In genomic region chr16:43701765-43702504, GRCm38 (mm10) we compare ENCODE assay signal across 11 mouse cellular contexts. TPM values are rescaled to one million over a fixed set of nuclear protein-coding genes. Genes with fewer than 3 reads are reported as not detected.
DNase-seq lines count a peak whose midpoint lies in the region; ATAC-seq lines count a peak whose summit lies in the region.
"Had no signal": no experiment of that assay in that cellular context is flagged by ENCODE, and none has a peak within 500 bp of the region (broad histone marks: within the 10 kb centered on the region; RNA-seq: fewer than 3 reads in every experiment).

No protein-coding gene starts in this region.

- 81% methylated on average over 14 of the region's 14 CpGs for WGBS in forebrain, embryonic 15.5 days
- 81% methylated on average over 14 of the region's 14 CpGs for WGBS in forebrain, embryonic 11.5 days
- 35% methylated on average over 14 of the region's 14 CpGs for WGBS in heart, embryonic 11.5 days (ENCODE audit: insufficient replicate concordance)

- no peak overlapping the region for H3K27ac ChIP-seq in forebrain, embryonic 15.5 days (replicated peaks)
- H3K27ac ChIP-seq in forebrain, embryonic 11.5 days (ENCODE audit: low read depth, low read length), result no peak overlapping the region
- peak overlapping the region; percentile 71 for H3K27ac ChIP-seq in heart, embryonic 11.5 days (ENCODE audit: low read depth, low read length)
- H3K27ac ChIP-seq: lung, embryonic 15.5 days had no signal

- H3K27me3 ChIP-seq in forebrain, embryonic 15.5 days, result no peaks in the 10 kb centered on the region
- H3K27me3 ChIP-seq in forebrain, embryonic 11.5 days (ENCODE audit: control insufficient read depth, insufficient read depth, low read length), result no peaks in the 10 kb centered on the region
- no peaks in the 10 kb centered on the region for H3K27me3 ChIP-seq in heart, embryonic 11.5 days (ENCODE audit: control insufficient read depth, insufficient read depth, low read length)
- H3K27me3 ChIP-seq: CH12.LX; lung, embryonic 15.5 days had no signal

- H3K4me2 ChIP-seq in forebrain, embryonic 15.5 days (replicated peaks), result no peak overlapping the region
- no peak overlapping the region for H3K4me2 ChIP-seq in forebrain, embryonic 11.5 days (ENCODE audit: low read depth, low read length, severe bottlenecking)
- H3K4me2 ChIP-seq in heart, embryonic 11.5 days, result peak overlapping the region; percentile 44
- H3K4me2 ChIP-seq: lung, embryonic 15.5 days had no signal

- H3K4me3 ChIP-seq in forebrain, embryonic 15.5 days, result no peak overlapping the region
- no peak overlapping the region for H3K4me3 ChIP-seq in forebrain, embryonic 11.5 days (ENCODE audit: low read depth, low read length)
- H3K4me3 ChIP-seq in heart, embryonic 11.5 days (ENCODE audit: low read depth, low read length), result no peak overlapping the region
- H3K4me3 ChIP-seq: lung, embryonic 15.5 days had no signal

- H3K9ac ChIP-seq in forebrain, embryonic 15.5 days (replicated peaks), result no peak overlapping the region
- no peak overlapping the region for H3K9ac ChIP-seq in forebrain, embryonic 11.5 days (ENCODE audit: low read length)
- H3K9ac ChIP-seq in heart, embryonic 11.5 days (ENCODE audit: low read depth, low read length), result no peak overlapping the region
- H3K9ac ChIP-seq: lung, embryonic 15.5 days had no signal

- no peaks in the 10 kb centered on the region for H3K4me1 ChIP-seq in forebrain, embryonic 15.5 days
- H3K4me1 ChIP-seq in forebrain, embryonic 11.5 days (replicated peaks; ENCODE audit: control insufficient read depth, insufficient read depth, low read length), result no peaks in the 10 kb centered on the region
- H3K4me1 ChIP-seq in heart, embryonic 11.5 days (ENCODE audit: control insufficient read depth, insufficient read depth, low read length), result peaks cover 5% of the 10 kb centered on the region; the same call in 1 of the 2 replicates
- H3K4me1 ChIP-seq: lung, embryonic 15.5 days had no signal

- H3K36me3 ChIP-seq in forebrain, embryonic 15.5 days, result no peaks in the 10 kb centered on the region
- no peaks in the 10 kb centered on the region for H3K36me3 ChIP-seq in forebrain, embryonic 11.5 days (ENCODE audit: control insufficient read depth, insufficient read depth, low read length)
- no peaks in the 10 kb centered on the region for H3K36me3 ChIP-seq in heart, embryonic 11.5 days (ENCODE audit: control insufficient read depth, insufficient read depth, low read length)
- H3K36me3 ChIP-seq: lung, embryonic 15.5 days had no signal

- ATAC-seq in forebrain, embryonic 15.5 days (replicated peaks), result 0 out of 2 replicates have a peak, but pooled peaks have one; percentile 35
- ATAC-seq in forebrain, embryonic 11.5 days (replicated peaks; ENCODE audit: low FRiP score), result no peak
- peak; percentile 85 for ATAC-seq in heart, embryonic 11.5 days (replicated peaks; ENCODE audit: insufficient number of reproducible peaks, low FRiP score, low TSS enrichment)
- peak; percentile 11 for ATAC-seq in inflammation-experienced regulatory T-cells, adult 6 months

- DNase-seq in forebrain, embryonic 11.5 days (ENCODE audit: low spot score), result no peak
- DNase-seq in adrenal gland, adult 8-10 months, result peak; percentile 14
- DNase-seq in frontal cortex, postnatal 10 days (ENCODE audit: low spot score in 2 of 2), result no peak
- no peak for DNase-seq in ovary, postnatal 36 days (ENCODE audit: low spot score)
- no peak for DNase-seq in cerebellum, postnatal 10 days
- DNase-seq: kidney, postnatal 25 days had no signal

- H3K9me3 ChIP-seq in forebrain, embryonic 15.5 days, result no peaks in the 10 kb centered on the region
- no peaks in the 10 kb centered on the region for H3K9me3 ChIP-seq in forebrain, embryonic 11.5 days (ENCODE audit: control insufficient read depth, low read length)
- H3K9me3 ChIP-seq in heart, embryonic 11.5 days (replicated peaks; ENCODE audit: control insufficient read depth, low read length), result no peaks in the 10 kb centered on the region
- H3K9me3 ChIP-seq: lung, embryonic 15.5 days had no signal

RNA-seq across cellular contexts. Expression of gene Tigit, which starts 38.0 kb away (rescaled TPM):
- polyA plus RNA-seq in forebrain, embryonic 15.5 days (2015; fragmentation: Nextera tagmentation; extraction: Ambion mirVana), result 0.20 TPM in 1 of 2 replicates, not detected in the other
- not detected in 2 replicates for polyA plus RNA-seq in forebrain, embryonic 11.5 days (2014; fragmentation: Nextera tagmentation; extraction: Ambion mirVana)
- under 1 TPM in 1 of 4 experiments, not detected in 3; 0.32 TPM for total RNA-seq in adrenal gland, adult 8-10 months (2022)
- polyA plus RNA-seq in heart, embryonic 11.5 days (2014; fragmentation: Nextera tagmentation; extraction: Ambion mirVana), result not detected in 2 replicates
- 100 to 1,000 TPM; 353 to 863 (median 573) TPM for polyA plus RNA-seq in inflammation-experienced regulatory T-cells, adult 6 months (2017; shearing (Covaris generic))

RNA-seq across cellular contexts. Expression of gene Drd3, which starts 51.9 kb away (rescaled TPM):
- polyA plus RNA-seq in forebrain, embryonic 15.5 days (2015; fragmentation: Nextera tagmentation; extraction: Ambion mirVana), result 0.20 TPM in 1 of 2 replicates, not detected in the other
- polyA plus RNA-seq in forebrain, embryonic 11.5 days (2014; fragmentation: Nextera tagmentation; extraction: Ambion mirVana), result 0.11 and 0.19 TPM in 2 replicates
- not detected for total RNA-seq in adrenal gland, adult 8-10 months (2022)
- polyA plus RNA-seq in heart, embryonic 11.5 days (2014; fragmentation: Nextera tagmentation; extraction: Ambion mirVana), result not detected in 2 replicates
- polyA plus RNA-seq in inflammation-experienced regulatory T-cells, adult 6 months (2017; shearing (Covaris generic)), result not detected
- total RNA-seq: CH12.LX had no signal
- polyA plus RNA-seq: lung, embryonic 15.5 days had no signal

Comparison
In these comparisons a context has a peak if more than half of its experiments do, and no peak if none do; other contexts are left out.
1. RNA of gene Tigit, which starts 38.0 kb away (polyA plus RNA-seq): 353 to 863 TPM in inflammation-experienced regulatory T-cells, adult 6 months; 0.20 TPM in forebrain, embryonic 15.5 days, not detected in forebrain, embryonic 11.5 days and not detected in heart, embryonic 11.5 days; every median in the first group is over 100 times any median in the second.